Mouse (Mus musculus) embryonic fibroblast, embryonic 13.5 days (primary cell): ENCODE results near the gene Ptpre. TPM values are rescaled to one million over a fixed set of nuclear protein-coding genes. Genes with fewer than 3 reads are reported as not detected.
"Not testable (repeated sequence)": the region's sequence is repeated elsewhere in the genome, so short reads cannot be mapped to it uniquely, and the experiment has no call there.

Experiments used
- H3K27ac ChIP-seq: 2 replicates; pipeline ENCODE4 v1.5.1; 2012; ENCODE audit warnings: low read length, control low read depth, inconsistent platforms; ENCODE audit not compliant: insufficient read depth
- H3K4me1 ChIP-seq: 2 replicates; pipeline ENCODE4 v1.6.1; 2011; ENCODE audit warnings: low read length; ENCODE audit not compliant: control insufficient read depth, insufficient read depth
- H3K4me3 ChIP-seq: 2 replicates; pipeline ENCODE4 v1.5.1; 2011; ENCODE audit warnings: mild to moderate bottlenecking, control low read depth, low read length; ENCODE audit not compliant: insufficient read depth
- CTCF ChIP-seq: IDR thresholded peaks from 2 replicates; pipeline ENCODE4 v1.5.1; 2011; ENCODE audit warnings: mild to moderate bottlenecking, control low read depth, low read length, moderate library complexity, borderline replicate concordance; ENCODE audit not compliant: insufficient read depth
- POLR2A ChIP-seq: IDR thresholded peaks from 2 replicates; pipeline ENCODE4 v1.6.1; 2011; ENCODE audit warnings: low read depth, mild to moderate bottlenecking, control low read depth, low read length, moderate library complexity
- polyA plus RNA-seq: library from polyadenylated mRNA; stranded (reverse); fragments of >200 nt; gene quantifications from 2 replicates; pipeline ENCODE4 v1.2.4, GENCODE M21; 2011; ENCODE audit warnings: low read depth; ENCODE audit not compliant: missing spikeins, insufficient read length

Gene Ptpre
- polyA plus RNA-seq = 3.2 and 4.4 TPM in 2 replicates

DNA sequence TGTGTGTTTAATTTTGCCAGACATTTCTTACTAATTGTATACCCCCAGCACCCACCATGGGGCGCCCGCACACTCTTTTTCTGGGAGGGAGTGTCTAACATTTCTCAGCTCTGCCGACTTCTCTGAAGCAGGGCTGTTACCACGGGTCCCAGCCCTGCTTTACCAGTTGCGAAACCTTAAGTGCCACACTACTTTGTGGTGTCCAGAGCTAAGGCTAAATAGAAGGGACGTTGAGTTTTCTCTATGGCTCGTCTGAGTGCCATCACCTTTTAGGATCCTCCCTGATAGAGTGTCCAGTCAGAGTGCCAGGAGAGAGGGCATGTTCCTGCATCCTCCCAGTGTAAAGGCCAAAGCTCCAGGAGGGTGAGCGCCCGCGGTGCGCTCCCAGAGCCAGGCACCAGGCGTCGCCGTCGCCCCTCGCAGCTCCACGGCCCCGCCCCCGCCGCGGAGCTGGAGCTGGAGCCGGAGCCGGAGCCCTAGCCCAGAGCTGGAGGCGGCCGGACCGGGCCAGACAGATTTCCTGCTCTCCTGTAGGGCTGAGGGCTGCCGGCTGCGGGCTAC, at the start of gene Ptpre:
Gene Ptpre, plus strand, starts transcription at position 141 of the 561 bp plus-strand sequence.
- H3K4me1 ChIP-seq = no peaks in the 10 kb centered on the region
- TF ChIP-seq CTCF (peak; percentile 68), POLR2A (no peak)
- peak within 1 kb of the TSS; percentile 44 for H3K4me3 ChIP-seq
- H3K27ac ChIP-seq = 0 out of 2 replicates have a peak within 1 kb of the TSS, but pooled peaks have one; percentile 15

DNA sequence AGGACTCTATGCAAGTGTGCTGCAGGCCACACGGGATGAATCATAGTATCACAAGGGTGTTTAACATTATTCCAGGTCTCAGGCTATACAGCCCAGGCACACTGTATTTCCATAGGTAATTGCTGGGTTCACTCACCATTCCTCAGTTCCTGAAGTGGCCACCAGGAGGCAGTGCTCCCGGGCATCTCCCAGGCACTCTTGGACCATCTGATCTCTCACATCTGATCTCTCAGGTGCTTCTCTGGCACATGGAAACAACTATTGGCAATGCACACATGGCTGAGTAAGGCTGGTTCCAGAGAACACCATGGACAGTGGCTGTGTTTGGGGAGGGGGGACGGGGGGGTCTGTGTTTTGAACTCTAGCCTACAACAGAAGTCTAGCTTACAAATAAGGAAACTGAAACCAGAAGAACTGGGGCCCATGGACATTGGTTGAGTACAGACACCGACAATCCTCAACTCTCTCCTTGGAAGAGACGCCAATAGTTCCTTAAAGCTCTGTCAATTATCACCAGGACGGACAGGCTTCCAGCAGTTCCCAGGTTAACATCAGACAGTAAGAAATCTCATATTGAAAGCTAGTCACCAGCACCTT, 49.0 kb upstream of the Ptpre start:
- H3K4me1 ChIP-seq = 0 out of 2 replicates have a peak, but pooled peaks cover 8% of the 10 kb centered on the region
- H3K4me3 ChIP-seq = no peak overlapping the region
- no peak overlapping the region for H3K27ac ChIP-seq
- peak; percentile 39; the same call in 1 of the 2 replicates for TF ChIP-seq CTCF
- TF ChIP-seq POLR2A = no peak

DNA sequence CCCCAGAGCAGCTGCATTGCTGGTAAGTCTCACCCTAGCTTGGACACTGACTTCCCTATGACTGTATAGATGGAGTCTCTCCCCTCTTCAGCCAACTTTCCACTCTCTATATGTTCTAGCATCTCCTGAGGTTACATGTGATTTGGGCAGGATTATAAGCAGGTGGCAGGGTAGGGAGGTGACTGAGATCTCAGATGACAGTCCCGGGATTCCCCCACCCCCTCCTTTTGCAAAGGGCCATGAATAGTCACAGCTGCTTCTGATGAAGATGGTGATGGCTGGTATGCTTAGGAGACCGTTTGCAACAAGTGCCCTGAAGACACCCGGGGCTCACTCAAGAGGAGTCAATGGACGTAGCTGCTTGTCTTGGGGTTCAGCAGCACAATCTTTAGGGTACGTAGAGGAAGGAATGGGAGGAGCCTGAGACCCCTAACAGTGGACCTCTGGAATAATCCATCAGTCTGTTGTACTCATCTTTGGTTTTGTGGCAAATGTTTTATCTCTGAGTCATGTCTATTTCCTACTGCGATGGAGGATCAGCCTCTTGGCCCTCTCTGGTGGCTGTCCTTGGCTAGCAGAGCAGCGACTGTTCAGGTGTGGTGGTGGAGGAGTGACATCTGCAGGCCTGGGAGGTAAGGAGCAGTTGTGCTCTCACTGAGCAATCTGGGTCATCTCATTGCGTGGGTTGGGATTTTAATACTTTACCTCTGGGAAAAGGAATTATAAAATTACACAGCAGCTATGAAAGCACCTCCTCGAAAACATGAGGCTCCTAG, 47.4 kb upstream of the Ptpre start:
- Histone ChIP-seq H3K4me3 (no peak overlapping the region), H3K4me1 (0 out of 2 replicates have a peak, but pooled peaks cover 8% of the 10 kb centered on the region), H3K27ac (no peak overlapping the region)
- TF ChIP-seq CTCF = no peak
- no peak for TF ChIP-seq POLR2A

DNA sequence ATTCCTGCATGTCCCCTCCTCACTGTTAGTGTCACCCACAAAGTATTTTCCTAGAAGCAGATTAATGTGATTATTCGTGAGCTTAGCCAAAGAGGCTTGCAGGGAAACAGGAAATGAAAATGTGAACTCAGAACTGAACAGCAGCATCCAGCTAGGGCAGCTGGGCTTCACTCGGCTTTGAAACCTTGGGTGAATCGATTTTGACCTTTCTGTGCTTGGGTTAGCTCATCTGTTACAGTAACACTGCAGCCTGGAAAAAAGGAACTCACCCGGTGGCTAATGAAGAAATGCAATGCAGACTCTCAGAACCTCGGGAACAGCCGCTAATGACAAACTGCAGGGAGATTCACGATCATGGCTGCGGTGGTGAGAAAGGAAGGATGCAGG, 46.8 kb upstream of the Ptpre start:
- Histone ChIP-seq H3K4me1 (0 out of 2 replicates have a peak, but pooled peaks cover 8% of the 10 kb centered on the region), H3K4me3 (no peak overlapping the region), H3K27ac (no peak overlapping the region)
- TF ChIP-seq CTCF (no peak), POLR2A (no peak)

DNA sequence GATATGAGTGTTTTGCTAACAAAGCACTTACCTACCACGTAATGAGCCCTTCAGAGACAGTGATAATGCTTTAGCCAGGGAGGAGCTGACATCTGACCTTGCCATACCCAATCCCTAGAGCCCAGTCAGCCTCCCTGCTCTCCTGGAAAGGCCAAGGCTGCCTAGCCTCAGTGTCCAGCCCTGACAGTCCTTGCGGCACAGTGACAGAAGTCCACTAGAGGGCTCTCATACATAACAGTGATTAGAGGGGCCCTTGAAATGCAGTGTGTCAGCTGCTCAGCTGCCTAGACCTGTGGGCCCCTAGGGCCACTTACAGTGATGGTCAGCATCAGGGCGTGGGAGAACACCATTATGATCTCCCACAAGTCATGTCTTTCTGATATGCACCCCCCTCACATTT, 42.0 kb upstream of the Ptpre start:
- Histone ChIP-seq H3K4me1 (0 out of 2 replicates have a peak, but pooled peaks cover 4% of the 10 kb centered on the region), H3K4me3 (no peak overlapping the region), H3K27ac (no peak overlapping the region)
- no peak for TF ChIP-seq POLR2A
- TF ChIP-seq CTCF = peak; percentile 51; the same call in 1 of the 2 replicates

DNA sequence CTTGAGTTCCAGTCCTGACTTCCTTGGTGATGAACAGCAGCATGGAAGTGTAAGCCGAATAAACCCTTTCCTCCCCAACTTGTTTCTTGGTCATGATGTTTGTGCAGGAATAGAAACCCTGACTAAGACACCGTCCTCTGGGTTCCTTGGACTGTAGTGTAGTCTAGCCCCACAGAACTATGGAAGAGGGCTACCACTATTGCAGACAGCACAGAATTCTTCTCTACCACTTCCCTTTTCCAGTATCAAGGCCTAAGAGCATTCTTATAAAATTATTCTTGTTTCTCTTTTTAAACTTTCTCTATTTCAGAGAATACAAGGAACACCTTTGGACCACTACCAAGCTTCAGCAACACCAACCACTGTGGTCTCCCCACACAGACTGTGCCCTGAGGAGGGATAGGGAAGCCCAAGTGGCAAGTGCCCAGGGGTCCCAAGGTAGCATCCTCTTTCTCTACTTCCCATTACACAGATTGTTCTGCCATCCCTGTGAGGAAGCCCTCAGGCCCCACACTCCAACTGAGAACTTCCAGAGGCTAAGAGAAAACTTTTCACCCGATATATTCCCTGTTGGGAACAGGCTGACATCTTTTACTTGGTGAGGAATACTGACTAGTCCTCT, 38.6 kb upstream of the Ptpre start:
- TF ChIP-seq CTCF (no peak), POLR2A (no peak)

DNA sequence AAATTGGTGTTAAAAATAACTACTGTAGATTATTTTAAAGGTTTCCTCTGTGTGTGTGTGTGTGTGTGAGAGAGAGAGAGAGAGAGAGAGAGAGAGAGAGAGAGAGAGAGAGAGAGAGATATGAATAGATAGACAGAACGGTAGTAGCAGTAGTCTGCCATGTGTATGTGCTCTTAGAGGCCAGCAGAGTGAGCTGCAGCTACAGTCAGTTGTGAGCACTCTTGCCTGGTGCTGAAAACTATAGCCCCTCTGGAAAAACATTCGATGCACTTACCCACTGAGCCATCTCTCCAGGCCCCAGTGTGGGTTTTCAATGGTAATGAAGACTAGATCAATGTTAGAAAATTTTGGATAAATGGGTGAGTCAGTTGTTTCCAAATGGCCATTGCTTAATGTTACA, 37.9 kb upstream of the Ptpre start:
- Histone ChIP-seq H3K4me3 (no peak overlapping the region), H3K27ac (no peak overlapping the region), H3K4me1 (no peaks in the 10 kb centered on the region)
- TF ChIP-seq POLR2A = no peak
- TF ChIP-seq CTCF = peak; percentile 30; the same call in 1 of the 2 replicates

More for the DNA sequence above, 38.6 kb upstream of the Ptpre start:
- Histone ChIP-seq H3K4me3 (no peak overlapping the region), H3K27ac (no peak overlapping the region), H3K4me1 (no peaks in the 10 kb centered on the region)

DNA sequence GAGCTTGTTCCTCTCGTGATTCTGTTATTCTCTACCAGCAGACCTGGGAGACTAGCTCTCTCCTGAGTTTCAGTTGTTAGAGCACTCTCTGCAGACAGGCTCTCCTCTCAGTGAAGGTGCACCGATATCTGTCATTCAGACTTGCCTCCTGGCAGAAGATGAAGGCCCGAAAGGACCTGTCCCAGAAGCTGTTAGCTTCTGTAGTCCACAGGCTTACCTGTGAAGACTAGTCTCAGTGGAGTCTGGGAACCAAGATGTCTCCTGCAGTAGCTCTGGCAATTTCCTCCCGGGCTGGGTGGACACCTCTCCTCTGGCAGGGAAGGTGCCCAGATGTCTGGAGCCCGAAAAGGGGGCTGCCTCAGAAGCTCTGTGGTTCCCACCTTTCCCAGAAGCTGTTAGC, 30.8 kb upstream of the Ptpre start:
- H3K27ac ChIP-seq, H3K4me1 ChIP-seq, H3K4me3 ChIP-seq: not testable (repeated sequence)

DNA sequence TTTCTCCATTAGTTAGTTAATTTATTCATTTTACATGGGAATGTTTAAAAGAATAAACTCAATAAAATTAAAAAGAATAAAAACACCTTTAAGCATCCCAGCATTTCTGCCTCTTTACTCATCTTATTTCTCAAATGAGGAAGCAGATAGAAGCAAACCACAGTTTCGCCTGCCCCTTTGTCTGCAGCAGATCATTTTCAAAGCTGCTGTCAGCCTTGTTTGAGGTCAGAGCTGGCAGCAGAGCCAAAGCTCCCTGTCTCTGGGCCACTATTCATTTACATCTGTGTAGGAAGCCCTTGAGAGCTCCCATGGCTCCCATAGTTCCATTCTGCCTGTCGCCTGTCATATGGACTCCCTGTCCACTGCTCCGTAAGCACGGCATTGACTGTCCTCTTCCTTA, 28.7 kb upstream of the Ptpre start:
- no peak for TF ChIP-seq POLR2A
- TF ChIP-seq CTCF = no peak
- Histone ChIP-seq H3K27ac (peak overlapping the region; percentile 58; the same call in 1 of the 2 replicates), H3K4me1 (peaks cover 4% of the 10 kb centered on the region), H3K4me3 (no peak overlapping the region)

DNA sequence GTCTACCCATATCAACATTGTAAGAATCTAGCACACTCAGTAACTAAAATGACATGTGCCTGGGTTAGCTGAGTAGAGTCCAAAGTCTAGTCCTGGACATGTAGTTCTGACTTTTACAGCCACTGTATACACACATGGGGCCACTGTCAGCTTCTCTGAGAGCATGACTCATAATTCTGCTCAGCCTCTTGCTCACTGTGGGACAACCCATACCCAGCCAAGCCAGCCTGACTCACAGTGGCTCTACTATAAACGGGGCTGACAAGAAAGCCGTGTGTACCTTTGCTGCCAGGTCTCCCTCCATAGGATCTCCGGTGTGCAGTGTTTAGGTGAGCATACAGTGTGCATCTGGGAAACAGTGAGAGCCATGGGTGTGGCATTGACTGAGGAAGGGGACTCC, 28.0 kb upstream of the Ptpre start:
- no peak overlapping the region for H3K4me3 ChIP-seq
- H3K4me1 ChIP-seq = peaks cover 4% of the 10 kb centered on the region
- TF ChIP-seq POLR2A (no peak), CTCF (no peak)

DNA sequence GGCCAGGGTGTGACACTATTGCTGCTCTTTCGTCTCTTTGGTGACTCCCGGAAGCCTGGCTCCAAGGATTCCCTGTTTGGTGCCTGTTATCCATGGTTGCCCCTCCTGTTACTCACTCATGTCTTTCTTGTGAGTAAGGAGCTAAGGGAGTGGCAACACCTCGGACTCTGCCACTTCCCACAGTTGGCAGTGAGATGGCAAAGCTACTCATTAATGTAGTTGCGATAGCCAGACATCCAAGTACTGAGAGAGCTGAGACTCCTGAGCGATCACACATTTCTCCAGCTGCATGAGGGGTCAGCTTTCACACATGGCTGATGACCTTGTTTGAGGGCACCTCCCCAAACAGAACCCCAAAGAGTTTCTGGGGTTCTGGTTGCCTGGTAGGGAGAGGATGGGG, 26.9 kb upstream of the Ptpre start:
- no peak overlapping the region for H3K27ac ChIP-seq
- TF ChIP-seq CTCF = no peak
- TF ChIP-seq POLR2A = no peak
- H3K4me1 ChIP-seq = peaks cover 4% of the 10 kb centered on the region
- no peak overlapping the region for H3K4me3 ChIP-seq

More for the DNA sequence above, 28.0 kb upstream of the Ptpre start:
- H3K27ac ChIP-seq = peak overlapping the region; percentile 58; the same call in 1 of the 2 replicates
